Mouse (Mus musculus) myocyte (in vitro differentiated cells): ENCODE measurements at regions not wholly inside any gene's neighbourhood (a gene's known extent, or its start where the extent isn't known, plus 50 kb on each side); places are given as distances from the start of the nearest gene placed in this dataset.

Source experiments
- H3K27me3 ChIP-seq: one replicate; pipeline ENCODE4 v1.6.1; 2011; ENCODE audit not compliant: control insufficient read depth, insufficient read depth, insufficient read length
- H3K36me3 ChIP-seq: one replicate; pipeline ENCODE4 v1.6.1; 2011; ENCODE audit not compliant: control insufficient read depth, insufficient read depth
- H3K4me2 ChIP-seq: one replicate; pipeline ENCODE4 v1.6.1; 2011; ENCODE audit warnings: low read depth, control low read depth
- H3K4me3 ChIP-seq: one replicate; pipeline ENCODE4 v1.5.1; 2011; ENCODE audit warnings: mild to moderate bottlenecking, control low read depth, moderate library complexity
- H3K79me2 ChIP-seq: one replicate; pipeline ENCODE4 v1.6.1; 2011; ENCODE audit not compliant: control insufficient read depth, insufficient read depth
- H3ac ChIP-seq: one replicate; pipeline ENCODE4 v1.6.1; 2011; ENCODE audit not compliant: control insufficient read depth, insufficient read length
- CEBPB ChIP-seq: IDR thresholded peaks from 2 replicates; pipeline ENCODE4 v1.6.1; 2011; ENCODE audit warnings: mild to moderate bottlenecking, moderate library complexity; ENCODE audit not compliant: poor library complexity, insufficient read depth, severe bottlenecking
- E2F4 ChIP-seq: IDR thresholded peaks from one replicate; pipeline ENCODE4 v1.6.1; 2011; ENCODE audit warnings: mild to moderate bottlenecking, control low read depth, moderate library complexity; ENCODE audit not compliant: insufficient read depth
- MAX ChIP-seq: IDR thresholded peaks from one replicate; pipeline ENCODE4 v1.6.1; 2011; ENCODE audit warnings: low read depth, mild to moderate bottlenecking, control low read depth
- MYOD1 ChIP-seq, 3 experiments: IDR thresholded peaks; one replicate each; pipeline ENCODE4 v1.6.1; 2011; ENCODE audit warnings: control low read depth in 2 of 3, low read depth in 2 of 3, mild to moderate bottlenecking in 2 of 3, moderate library complexity in 1 of 3; ENCODE audit not compliant: insufficient read length in 2 of 3, control insufficient read depth in 1 of 3
- MYOG ChIP-seq, 3 experiments: IDR thresholded peaks; one replicate each; pipeline ENCODE4 v1.6.1; 2011; ENCODE audit warnings: control low read depth in 2 of 3, low read depth in 2 of 3, mild to moderate bottlenecking in 2 of 3; ENCODE audit not compliant: insufficient read length in 2 of 3, control insufficient read depth in 1 of 3, insufficient read depth in 1 of 3
- POLR2A ChIP-seq: IDR thresholded peaks from one replicate; pipeline ENCODE4 v1.6.1; 2011; ENCODE audit warnings: low read depth, mild to moderate bottlenecking, control low read depth, moderate library complexity; ENCODE audit not compliant: insufficient read length
- POLR2AphosphoS2 ChIP-seq: IDR thresholded peaks from one replicate; pipeline ENCODE4 v1.6.1; 2011; ENCODE audit warnings: low read depth, control low read depth; ENCODE audit not compliant: insufficient read length
- REST ChIP-seq: IDR thresholded peaks from one replicate; pipeline ENCODE4 v1.6.1; 2011; ENCODE audit warnings: mild to moderate bottlenecking, control low read depth, moderate library complexity; ENCODE audit not compliant: insufficient read depth, insufficient read length
- SRF ChIP-seq: IDR thresholded peaks from one replicate; pipeline ENCODE4 v1.6.1; 2011; ENCODE audit warnings: low read depth; ENCODE audit not compliant: control insufficient read depth, insufficient read length
- TCF12 ChIP-seq: IDR thresholded peaks from one replicate; pipeline ENCODE4 v1.6.1; 2011; ENCODE audit warnings: mild to moderate bottlenecking, control low read depth; ENCODE audit not compliant: poor library complexity, insufficient read depth, severe bottlenecking
- TCF3 ChIP-seq: IDR thresholded peaks from one replicate; pipeline ENCODE4 v1.6.1; 2011; ENCODE audit warnings: low read depth, control low read depth; ENCODE audit not compliant: insufficient read length
- USF1 ChIP-seq: IDR thresholded peaks from one replicate; pipeline ENCODE4 v1.6.1; 2011; ENCODE audit warnings: low read depth, mild to moderate bottlenecking, control low read depth, moderate library complexity

GRCm38 (mm10) chr3:120786659-120787058, 384.8 kb downstream of the Rwdd3 start:
- H3K36me3 ChIP-seq: no peaks in the 10 kb centered on the region
- H3K27me3 ChIP-seq: no peaks in the 10 kb centered on the region
- H3ac ChIP-seq: no peak overlapping the region
- TF ChIP-seq POLR2A (no peak), REST (no peak), MYOD1 (IDR thresholded peaks at IDR 0.05; ENCODE audit: control insufficient read depth in 1 of 3, insufficient read length in 2 of 3, low read depth in 2 of 3) (peak in 2 of 3 experiments; percentile 40)
- H3K79me2 ChIP-seq: no peaks in the 10 kb centered on the region
- no peak overlapping the region for H3K4me2 ChIP-seq
- H3K4me3 ChIP-seq: no peak overlapping the region

- Histone ChIP-seq H3K4me2 (no peak overlapping the region), H3K79me2 (no peaks in the 10 kb centered on the region), H3K36me3 (no peaks in the 10 kb centered on the region), H3K4me3 (no peak overlapping the region), H3K27me3 (no peaks in the 10 kb centered on the region), H3ac (no peak overlapping the region)
- TF ChIP-seq CEBPB (no peak), USF1 (no peak), POLR2AphosphoS2 (no peak), E2F4 (no peak), TCF12 (no peak), TCF3 (no peak), MYOG (IDR thresholded peaks at IDR 0.05; ENCODE audit: control insufficient read depth in 1 of 3, insufficient read depth in 1 of 3, insufficient read length in 2 of 3, low read depth in 2 of 3) (no peak)
These were observed 390.0 kb downstream of the Rwdd3 start for GRCm38 (mm10) chr3:120781486-120781885.

DNA sequence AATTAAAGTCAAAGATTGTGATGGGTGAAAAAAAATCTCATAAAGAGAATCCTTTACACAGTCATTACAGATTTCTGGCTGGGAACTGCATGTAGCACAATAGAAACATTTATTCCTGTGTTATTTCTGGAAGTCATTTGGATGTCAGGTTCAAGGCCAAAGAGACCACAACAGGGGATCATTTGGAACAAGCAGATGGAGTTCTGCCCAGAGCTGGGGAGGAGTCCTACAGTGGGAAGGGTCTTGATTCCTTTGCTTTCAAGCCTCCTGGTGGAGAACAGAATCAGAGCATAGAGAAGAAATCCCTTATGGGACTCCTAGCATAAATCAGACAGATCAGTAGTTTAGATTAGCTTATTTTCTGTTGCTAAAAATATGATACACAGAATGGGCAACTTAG, 392.4 kb downstream of the Rwdd3 start:
- TF ChIP-seq USF1 (no peak), MYOG (IDR thresholded peaks at IDR 0.05; ENCODE audit: control insufficient read depth in 1 of 3, insufficient read depth in 1 of 3, insufficient read length in 2 of 3, low read depth in 2 of 3) (no peak), MYOD1 (IDR thresholded peaks at IDR 0.05; ENCODE audit: control insufficient read depth in 1 of 3, insufficient read length in 2 of 3, low read depth in 2 of 3) (no peak)
- Histone ChIP-seq H3K27me3 (no peaks in the 10 kb centered on the region), H3K79me2 (no peaks in the 10 kb centered on the region), H3K36me3 (no peaks in the 10 kb centered on the region), H3ac (no peak overlapping the region), H3K4me2 (no peak overlapping the region), H3K4me3 (no peak overlapping the region)

DNA sequence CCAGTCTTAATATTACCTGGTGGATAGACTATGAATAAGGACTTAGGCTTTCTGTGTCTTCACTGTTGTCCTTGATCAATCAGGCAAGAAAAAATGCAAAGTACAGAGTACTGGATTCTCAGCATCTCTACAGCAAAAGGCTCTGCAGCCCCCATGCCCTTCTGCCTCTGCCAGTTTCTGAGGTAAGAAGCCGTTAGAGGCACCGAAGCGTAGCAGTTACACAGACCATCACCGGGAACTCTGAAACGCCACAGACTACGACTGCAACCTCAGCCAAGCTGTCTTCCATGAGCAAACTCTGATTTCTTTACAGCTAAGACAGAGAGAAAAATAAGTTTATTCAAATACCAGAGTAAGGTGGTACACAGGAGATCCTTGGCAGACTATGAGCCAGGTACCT, 396.5 kb downstream of the Rwdd3 start:
- TF ChIP-seq TCF12 (no peak), E2F4 (no peak), MYOG (IDR thresholded peaks at IDR 0.05; ENCODE audit: control insufficient read depth in 1 of 3, insufficient read depth in 1 of 3, insufficient read length in 2 of 3, low read depth in 2 of 3) (no peak), CEBPB (no peak), MYOD1 (IDR thresholded peaks at IDR 0.05; ENCODE audit: control insufficient read depth in 1 of 3, insufficient read length in 2 of 3, low read depth in 2 of 3) (no peak), USF1 (no peak), REST (no peak), SRF (no peak), TCF3 (no peak), POLR2AphosphoS2 (no peak), POLR2A (no peak), MAX (no peak)
- Histone ChIP-seq H3K36me3 (no peaks in the 10 kb centered on the region), H3K79me2 (no peaks in the 10 kb centered on the region), H3K4me2 (no peak overlapping the region), H3K27me3 (no peaks in the 10 kb centered on the region), H3ac (no peak overlapping the region), H3K4me3 (no peak overlapping the region)

DNA sequence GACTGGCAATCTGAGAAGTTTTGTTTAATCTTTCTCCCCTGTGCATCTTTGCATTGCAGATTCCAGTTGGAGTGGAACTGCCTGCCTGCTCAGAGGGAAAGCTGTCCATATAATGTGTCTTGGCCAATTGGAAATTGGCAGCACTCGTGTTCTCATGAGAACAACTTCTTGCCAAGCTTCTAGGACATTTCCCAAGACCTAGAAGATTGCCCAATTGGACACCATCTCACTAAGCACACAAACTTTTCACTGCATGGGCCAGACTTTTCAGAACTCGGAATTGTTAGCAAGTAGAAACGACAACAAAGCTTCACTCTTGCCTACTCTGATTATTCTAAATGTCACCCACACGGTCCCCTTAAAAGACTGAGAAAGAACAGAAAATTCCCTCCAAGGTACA, 409.8 kb downstream of the Rwdd3 start:
- H3K36me3 ChIP-seq: no peaks in the 10 kb centered on the region
- no peak overlapping the region for H3K4me2 ChIP-seq
- no peaks in the 10 kb centered on the region for H3K79me2 ChIP-seq
- no peak for TF ChIP-seq TCF12
- no peak for TF ChIP-seq USF1
- no peak for TF ChIP-seq E2F4
- no peak for TF ChIP-seq MYOG (IDR thresholded peaks at IDR 0.05; ENCODE audit: control insufficient read depth in 1 of 3, insufficient read depth in 1 of 3, insufficient read length in 2 of 3, low read depth in 2 of 3)
- TF ChIP-seq MAX: no peak
- TF ChIP-seq MYOD1 (IDR thresholded peaks at IDR 0.05; ENCODE audit: control insufficient read depth in 1 of 3, insufficient read length in 2 of 3, low read depth in 2 of 3): no peak
- TF ChIP-seq TCF3: no peak
- no peak for TF ChIP-seq POLR2A
- TF ChIP-seq POLR2AphosphoS2: no peak
- TF ChIP-seq SRF: no peak
- no peak for TF ChIP-seq REST
- no peak for TF ChIP-seq CEBPB
- no peak overlapping the region for H3ac ChIP-seq
- no peaks in the 10 kb centered on the region for H3K27me3 ChIP-seq
- no peak overlapping the region for H3K4me3 ChIP-seq
